Mouse (Mus musculus) ovary, postnatal 10 days (tissue): ENCODE results near the gene Gm48551.

Source experiments
- DNase-seq: peaks from one replicate; pipeline ENCODE4 v3.0.0; 2022; ENCODE audit warnings: low spot score

Gm48551 gene

GRCm38 (mm10) chr10:81356991-81357844 lies 27.0 kb upstream of the Gm48551 start, which contains the start of gene Mfsd12:
Gene Mfsd12, plus strand, starts transcription at chr10:81357491.
- DNase-seq: peak; percentile 75

- DNase-seq: no peak
These were observed 26.1 kb upstream of the Gm48551 start for GRCm38 (mm10) chr10:81358209-81358608.

- no peak for DNase-seq
These were observed 25.4 kb upstream of the Gm48551 start for GRCm38 (mm10) chr10:81358841-81359240.

GRCm38 (mm10) chr10:81360721-81361120 lies 23.5 kb upstream of the Gm48551 start:
- DNase-seq: no peak

- DNase-seq: no peak
These were observed 21.8 kb upstream of the Gm48551 start for GRCm38 (mm10) chr10:81362336-81362949.

- DNase-seq: no peak
These were observed 20.6 kb upstream of the Gm48551 start for GRCm38 (mm10) chr10:81363436-81364346.

GRCm38 (mm10) chr10:81364666-81365065 lies 19.6 kb upstream of the Gm48551 start:
- no peak for DNase-seq

- no peak for DNase-seq
These were observed 19.2 kb upstream of the Gm48551 start for GRCm38 (mm10) chr10:81365073-81365472.

- no peak for DNase-seq
These were observed 18.4 kb upstream of the Gm48551 start, which contains the start of gene 4930404N11Rik for GRCm38 (mm10) chr10:81365672-81366476. Gene 4930404N11Rik, minus strand, starts transcription at chr10:81365816.

- DNase-seq: no peak
These were observed 17.6 kb upstream of the Gm48551 start for GRCm38 (mm10) chr10:81366477-81367206.

GRCm38 (mm10) chr10:81367207-81367495 lies 17.1 kb upstream of the Gm48551 start:
- DNase-seq: no peak

- DNase-seq: no peak
These were observed 8.9 kb upstream of the Gm48551 start for GRCm38 (mm10) chr10:81375322-81375721.

GRCm38 (mm10) chr10:81376561-81377361 lies 7.5 kb upstream of the Gm48551 start:
- no peak for DNase-seq

- DNase-seq: no peak
These were observed 7.0 kb upstream of the Gm48551 start for GRCm38 (mm10) chr10:81377362-81377664.

- DNase-seq: no peak
These were observed 6.3 kb upstream of the Gm48551 start, which contains the start of gene Fzr1 for GRCm38 (mm10) chr10:81377793-81378552. Gene Fzr1, minus strand, starts transcription at chr10:81378516.

- DNase-seq: peak; percentile 98
These were observed 5.6 kb upstream of the Gm48551 start for GRCm38 (mm10) chr10:81378553-81379182.

GRCm38 (mm10) chr10:81379183-81379553 lies 5.1 kb upstream of the Gm48551 start:
- DNase-seq: no peak

GRCm38 (mm10) chr10:81379809-81380378 lies 4.4 kb upstream of the Gm48551 start:
- DNase-seq: no peak

GRCm38 (mm10) chr10:81382039-81382438 lies 2.2 kb upstream of the Gm48551 start:
- no peak for DNase-seq
